Mouse (Mus musculus) urinary bladder, postnatal 0 days (tissue): ENCODE results near the gene D930007J09Rik. TPM values are rescaled to one million over a fixed set of nuclear protein-coding genes. Genes with fewer than 3 reads are reported as not detected.

Experiments used
- polyA plus RNA-seq: library from polyadenylated mRNA; unstranded; fragments of >200 nt; fragmentation: Nextera tagmentation; extraction: Ambion mirVana; gene quantifications from 2 replicates; pipeline ENCODE4 v1.2.1, GENCODE M21; 2015

D930007J09Rik gene
- not detected in 2 replicates for polyA plus RNA-seq

DNA sequence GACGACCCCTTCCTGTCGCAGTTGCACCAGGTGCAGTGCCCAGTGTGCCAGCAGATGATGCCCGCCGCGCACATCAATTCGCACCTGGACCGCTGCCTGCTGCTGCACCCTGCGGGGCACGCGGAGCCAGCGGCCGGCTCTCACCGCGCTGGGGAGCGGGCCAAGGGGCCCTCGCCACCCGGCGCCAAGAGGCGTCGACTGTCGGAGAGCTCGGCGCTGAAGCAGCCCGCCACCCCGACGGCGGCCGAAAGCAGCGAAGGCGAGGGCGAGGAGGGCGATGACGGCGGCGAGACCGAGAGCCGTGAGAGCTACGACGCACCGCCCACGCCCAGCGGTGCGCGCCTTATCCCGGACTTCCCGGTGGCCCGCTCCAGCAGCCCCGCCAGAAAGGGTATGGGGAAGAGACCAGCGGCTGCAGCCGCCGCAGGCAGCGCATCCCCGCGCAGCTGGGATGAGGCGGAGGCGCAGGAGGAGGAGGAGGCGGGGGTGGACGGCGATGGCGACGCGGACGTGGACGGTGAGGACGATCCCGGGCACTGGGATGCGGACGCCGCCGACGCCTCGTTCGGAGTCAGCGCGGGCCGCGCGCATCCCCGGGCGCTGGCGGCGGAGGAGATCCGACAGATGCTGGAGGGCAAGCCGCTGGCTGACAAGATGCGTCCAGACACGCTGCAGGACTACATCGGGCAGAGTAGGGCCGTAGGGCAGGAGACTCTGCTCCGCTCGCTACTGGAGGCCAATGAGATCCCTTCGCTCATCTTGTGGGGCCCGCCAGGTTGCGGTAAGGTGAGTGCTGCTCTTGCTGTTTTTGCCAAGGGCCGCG, at the start of gene D930007J09Rik:
Gene D930007J09Rik, minus strand, starts transcription at position 591 of the 823 bp plus-strand sequence.

DNA sequence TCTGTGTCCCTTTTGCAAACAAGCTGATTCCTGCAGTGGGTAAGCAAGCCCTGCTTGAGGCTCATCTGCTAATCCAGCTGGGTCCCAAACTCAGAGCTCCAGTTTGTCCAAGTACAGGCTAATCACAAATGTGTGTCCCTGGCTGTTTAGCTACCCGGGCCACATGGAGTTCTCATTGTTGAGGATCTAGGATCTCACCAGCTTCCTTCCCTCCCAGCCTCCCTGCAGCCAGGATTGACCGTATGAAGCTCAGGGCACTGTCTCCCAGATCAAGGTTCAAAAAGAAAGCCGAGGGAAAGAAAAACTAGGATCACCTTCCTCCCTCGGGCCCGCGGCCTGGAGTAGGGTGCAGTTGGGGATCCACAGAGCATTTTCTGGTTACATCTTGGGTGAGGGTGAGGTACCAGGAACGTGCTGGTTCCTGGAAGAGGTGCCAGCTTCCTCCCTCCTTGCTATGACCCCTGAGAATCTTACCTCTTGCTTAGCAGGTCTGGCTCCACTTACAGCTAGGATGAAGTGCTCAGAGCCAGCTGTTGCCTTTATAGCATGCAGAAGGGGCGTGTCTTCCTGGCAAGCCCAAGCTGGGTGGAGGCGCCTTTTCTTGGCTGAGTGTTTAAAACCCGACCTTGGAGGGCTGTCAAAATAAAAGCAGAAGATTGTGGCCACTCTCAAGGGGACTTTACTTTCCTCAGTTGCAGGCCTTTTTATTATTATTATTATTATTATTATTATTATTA, 48.2 kb upstream of the D930007J09Rik start, which contains the start of gene Serpinb1a:
Gene Serpinb1a, minus strand, starts transcription at position 518 of the 737 bp plus-strand sequence.

DNA sequence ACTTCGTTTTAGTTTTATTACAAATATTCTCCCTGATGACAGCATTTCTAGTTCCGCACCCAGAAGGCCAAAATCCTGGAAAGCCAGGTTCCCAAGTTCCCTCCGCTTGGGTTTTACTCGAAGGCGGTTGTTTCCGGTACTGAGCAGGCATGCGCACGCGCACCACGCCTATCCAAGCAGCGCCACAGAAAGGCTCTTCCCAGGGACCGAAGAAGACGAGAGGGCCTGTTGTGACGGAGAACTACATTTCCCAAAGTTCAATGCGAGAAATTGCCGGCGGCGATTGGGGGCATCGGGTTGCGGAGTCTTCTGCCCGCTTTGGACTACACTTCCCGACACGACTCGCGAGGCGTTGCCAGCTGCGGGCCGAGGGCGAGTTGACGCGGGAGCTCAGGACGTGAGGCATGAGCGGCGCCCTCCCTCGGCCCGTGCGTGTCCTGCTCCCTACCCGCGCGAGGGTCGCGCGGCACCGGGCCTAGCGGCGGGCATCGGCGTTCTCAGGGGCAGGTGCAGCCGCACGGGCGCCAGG, 892 bp downstream of the D930007J09Rik start, which contains the start of gene Wrnip1:
Gene Wrnip1, plus strand, starts transcription at position 346 of the 529 bp plus-strand sequence.

DNA sequence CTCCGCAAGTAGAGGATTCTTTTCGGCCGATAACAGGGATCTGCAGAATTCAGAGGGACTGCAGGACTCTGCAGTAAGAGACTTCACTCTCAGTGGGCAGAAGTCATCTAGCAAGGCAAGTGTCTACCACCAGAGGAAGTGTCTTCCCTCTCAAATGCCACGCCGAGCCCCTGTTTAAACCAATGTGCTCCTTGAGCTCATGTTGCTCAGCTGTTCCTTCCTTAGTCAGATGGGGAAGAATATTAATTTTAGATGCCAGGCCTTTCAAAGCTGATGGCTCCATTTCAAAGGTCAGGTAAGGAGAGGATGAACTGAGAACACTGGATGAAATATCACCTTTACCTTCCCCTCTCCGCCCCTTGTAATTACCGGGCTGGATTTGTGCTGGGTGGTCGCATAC, 18.8 kb downstream of the D930007J09Rik start, which contains the start of gene Mylk4:
Gene Mylk4, minus strand, starts transcription at position 139 of the 400 bp plus-strand sequence.

Other genes starting within 250 kb of the D930007J09Rik start
- 0.07 TPM in 1 of 2 replicates, not detected in the other for gene Mylk4, start 18.9 kb downstream of the D930007J09Rik start, polyA plus RNA-seq
- gene Wrnip1, start 811 bp downstream of the D930007J09Rik start, polyA plus RNA-seq = 12.5 and 14.3 TPM in 2 replicates
- 50.3 and 57.8 TPM in 2 replicates for gene Serpinb1a, start 48.3 kb upstream of the D930007J09Rik start, polyA plus RNA-seq
- gene Serpinb1c, start 95.4 kb upstream of the D930007J09Rik start, polyA plus RNA-seq = 0.22 and 0.31 TPM in 2 replicates
- 44.0 and 44.5 TPM in 2 replicates for gene Serpinb6b, start 162.4 kb upstream of the D930007J09Rik start, polyA plus RNA-seq
- gene Serpinb9, start 200.4 kb upstream of the D930007J09Rik start, polyA plus RNA-seq = 15.2 and 15.3 TPM in 2 replicates
- gene Serpinb9b, start 224.6 kb upstream of the D930007J09Rik start, polyA plus RNA-seq = 1.7 and 2.3 TPM in 2 replicates